In genomic region chr17:46116881-46117280, GRCm38 (mm10) we compare ENCODE assay signal across 1 mouse cellular context.
TF ChIP-seq lines count a peak whose summit lies in the region.

No protein-coding gene starts in this region.

TF ChIP-seq in MEL, 35 proteins besides CTCF, POLR2A, EP300 and RAD21:
- TF ChIP-seq GATA1 (IDR thresholded peaks at IDR 0.05; ENCODE audit: low read depth, low read length) (no peak), TCF12 (IDR thresholded peaks at IDR 0.05; ENCODE audit: low read depth, low read length) (no peak), ETS1 (IDR thresholded peaks at IDR 0.05; ENCODE audit: low read depth, low read length) (no peak), GABPA (IDR thresholded peaks at IDR 0.05; ENCODE audit: low read depth, low read length) (no peak), MXI1 (IDR thresholded peaks at IDR 0.05; ENCODE audit: low read depth, low read length) (no peak), BHLHE40 (IDR thresholded peaks at IDR 0.05; ENCODE audit: borderline replicate concordance, low read depth, low read length) (no peak), ZMIZ1 (IDR thresholded peaks at IDR 0.05; ENCODE audit: low read depth, low read length) (no peak), MEF2A (IDR thresholded peaks at IDR 0.05; ENCODE audit: extremely low read depth, insufficient replicate concordance, low read depth, low read length, poor library complexity, severe bottlenecking) (no peak), ELF1 (IDR thresholded peaks at IDR 0.05; ENCODE audit: low read depth, low read length) (no peak), HCFC1 (IDR thresholded peaks at IDR 0.05; ENCODE audit: low read depth, low read length) (no peak), SIN3A (IDR thresholded peaks at IDR 0.05; ENCODE audit: low read length) (no peak), ZKSCAN1 (IDR thresholded peaks at IDR 0.05; ENCODE audit: low read depth, low read length) (no peak), CHD1 (IDR thresholded peaks at IDR 0.05; ENCODE audit: low read depth, low read length) (no peak), MAZ (IDR thresholded peaks at IDR 0.05; ENCODE audit: low read depth, low read length) (no peak)
